Mouse (Mus musculus) lung, embryonic 15.5 days (tissue): ENCODE results near the gene Gm16503. TPM values are rescaled to one million over a fixed set of nuclear protein-coding genes. Genes with fewer than 3 reads are reported as not detected.
A peak's percentile ranks its signal among the peaks of the same experiment; 100 is the strongest.
"Not testable (repeated sequence)": the region's sequence is repeated elsewhere in the genome, so short reads cannot be mapped to it uniquely, and the experiment has no call there.

ENCODE experiments used
- ATAC-seq: fragments of 200-750 bp; cut with Nextera tagmentation; 2 replicates; pipeline ENCODE4 v1.8.0; 2017; ENCODE audit warnings: moderate number of reproducible peaks, borderline replicate concordance; ENCODE audit not compliant: low FRiP score, low TSS enrichment; ENCODE audit errors: extremely low read depth
- H3K27ac ChIP-seq: fragments of 300-500 bp; sonication (generic); 2 replicates; pipeline ENCODE4 v1.5.1; 2015; ENCODE audit warnings: moderate library complexity, mild to moderate bottlenecking, inconsistent platforms
- H3K27me3 ChIP-seq: fragments of 300-500 bp; sonication (generic); 2 replicates; pipeline ENCODE4 v1.6.1; 2015; ENCODE audit warnings: inconsistent platforms
- H3K36me3 ChIP-seq: fragments of 300-500 bp; sonication (generic); 2 replicates; pipeline ENCODE4 v1.6.1; 2015; ENCODE audit warnings: inconsistent platforms
- H3K4me1 ChIP-seq: fragments of 300-500 bp; sonication (generic); 2 replicates; pipeline ENCODE4 v1.6.1; 2015; ENCODE audit warnings: inconsistent platforms
- H3K4me2 ChIP-seq: fragments of 300-500 bp; sonication (generic); 2 replicates; pipeline ENCODE4 v1.6.1; 2015; ENCODE audit warnings: inconsistent platforms, mild to moderate bottlenecking, moderate library complexity
- H3K4me3 ChIP-seq: fragments of 300-500 bp; sonication (generic); 2 replicates; pipeline ENCODE4 v1.5.1; 2015; ENCODE audit warnings: mild to moderate bottlenecking, inconsistent platforms
- H3K9ac ChIP-seq: fragments of 300-500 bp; sonication (generic); 2 replicates; pipeline ENCODE4 v1.6.1; 2015; ENCODE audit warnings: inconsistent platforms
- H3K9me3 ChIP-seq: fragments of 300-500 bp; sonication (generic); 2 replicates; pipeline ENCODE4 v1.6.1; 2016; ENCODE audit warnings: inconsistent platforms
- WGBS: fragments of 180-500 bp; shearing (Covaris S2); methylation state at CpG from one replicate; pipeline ENCODE4 v1.1.7; 2015; 5-methylcytosine and 5-hydroxymethylcytosine counted together
- polyA plus RNA-seq: library from polyadenylated mRNA; unstranded; fragments of >200 nt; fragmentation: Nextera tagmentation; extraction: Ambion mirVana; gene quantifications from 2 replicates; pipeline ENCODE4 v1.2.1, GENCODE M21; 2015

Gm16503 gene
- 0.21 and 0.22 TPM in 2 replicates for polyA plus RNA-seq

DNA sequence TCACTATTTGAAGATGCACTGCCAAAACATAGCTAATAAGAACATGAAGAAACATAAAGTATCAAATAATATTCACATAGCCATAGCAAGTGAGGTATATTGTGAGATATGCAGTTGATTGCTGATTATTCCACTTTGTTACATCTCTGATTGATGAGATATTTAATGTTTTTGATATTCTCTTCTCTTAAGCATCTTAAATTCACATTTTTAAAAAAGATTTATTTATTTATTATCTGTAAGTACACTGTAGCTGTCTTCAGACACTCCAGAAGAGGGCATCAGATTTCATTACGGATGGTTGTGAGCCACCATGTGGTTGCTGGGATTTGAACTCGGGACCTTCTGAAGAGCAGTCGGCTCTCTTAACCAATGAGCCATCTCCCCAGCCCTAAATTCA lies at the start of gene Gm16503:
Gm16503 (plus strand) TSS at position 301 of the 400 bp plus-strand sequence.
- peaks cover 31% of the 10 kb centered on the region for H3K9me3 ChIP-seq
- not testable (repeated sequence) for H3K4me3 ChIP-seq, H3K9ac ChIP-seq, H3K27ac ChIP-seq, H3K27me3 ChIP-seq, H3K4me1 ChIP-seq, H3K36me3 ChIP-seq, ATAC-seq, H3K4me2 ChIP-seq
- WGBS, result 80% methylated on average over 3 of the region's 3 CpGs

DNA sequence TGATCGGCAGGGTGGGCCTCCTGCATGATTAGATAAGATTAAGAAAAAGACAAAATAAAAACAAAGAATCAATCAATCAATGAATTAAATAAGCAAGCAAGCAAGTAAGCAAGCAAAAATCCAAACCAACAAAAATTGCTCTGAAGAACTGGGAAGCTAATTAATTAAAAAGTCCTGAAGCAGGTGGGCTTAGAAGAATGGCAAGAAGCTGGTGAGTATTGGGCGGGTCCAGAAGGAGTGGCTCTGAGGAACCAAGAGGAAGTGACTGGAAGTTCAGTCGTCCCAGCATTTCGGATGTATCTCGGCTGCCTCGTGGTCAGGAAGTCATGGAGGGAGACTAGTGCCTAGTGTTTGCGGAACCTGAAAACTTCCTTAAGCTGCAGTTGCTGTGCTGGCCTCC lies 47.9 kb upstream of the Gm16503 start, which contains the start of gene Zfp982:
Zfp982 (plus strand) TSS at position 301 of the 400 bp plus-strand sequence.
- not testable (repeated sequence) for H3K4me2 ChIP-seq, H3K27me3 ChIP-seq, H3K36me3 ChIP-seq, H3K9ac ChIP-seq, H3K4me3 ChIP-seq, H3K4me1 ChIP-seq, ATAC-seq, H3K27ac ChIP-seq
- peaks cover 42% of the 10 kb centered on the region; the same call in 1 of the 2 replicates for H3K9me3 ChIP-seq
- WGBS, result 82% methylated on average over 7 of the region's 7 CpGs

DNA sequence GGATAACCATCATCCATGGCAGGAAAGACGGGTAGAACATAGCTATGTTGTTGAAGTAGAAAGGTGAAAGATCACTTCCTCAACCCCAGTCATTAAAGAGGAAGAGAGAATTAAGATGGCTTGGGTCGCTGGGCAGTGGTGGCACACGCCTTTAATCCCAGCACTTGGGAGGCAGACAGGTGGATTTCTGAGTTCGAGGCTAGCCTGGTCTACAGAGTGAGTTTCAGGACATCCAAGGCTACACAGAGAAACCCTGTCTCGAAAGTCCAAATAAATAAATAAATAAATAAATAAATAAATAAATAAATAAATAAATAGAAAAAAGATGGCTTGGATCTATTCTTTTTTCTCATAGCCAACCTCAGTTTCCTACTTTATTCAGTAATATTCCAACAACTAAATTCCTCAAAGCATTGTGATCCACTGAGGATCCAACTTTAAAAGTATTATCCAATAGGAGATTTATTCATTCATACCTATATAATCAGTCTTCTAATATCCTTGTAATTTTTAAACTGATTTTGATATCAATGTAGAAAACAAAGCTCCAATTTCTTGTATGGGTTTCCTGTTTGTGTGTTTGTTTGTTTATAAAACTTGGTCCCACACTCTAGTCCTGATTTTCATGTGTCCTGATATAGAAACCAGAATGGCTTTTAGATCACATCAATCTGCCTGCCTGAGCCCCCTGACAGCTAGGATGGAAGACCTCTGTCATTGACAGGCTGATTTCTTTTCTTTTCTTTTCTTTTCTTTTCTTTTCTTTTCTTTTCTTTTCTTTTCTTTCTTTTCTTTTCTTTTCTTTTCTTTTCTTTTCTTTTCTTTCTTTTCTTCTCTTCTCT lies 41.0 kb upstream of the Gm16503 start:
- H3K9me3 ChIP-seq, ATAC-seq, H3K9ac ChIP-seq, H3K36me3 ChIP-seq, H3K27me3 ChIP-seq, H3K4me2 ChIP-seq, H3K27ac ChIP-seq, H3K4me1 ChIP-seq, H3K4me3 ChIP-seq: not testable (repeated sequence)
- 84% methylated on average over 5 of the region's 5 CpGs for WGBS

DNA sequence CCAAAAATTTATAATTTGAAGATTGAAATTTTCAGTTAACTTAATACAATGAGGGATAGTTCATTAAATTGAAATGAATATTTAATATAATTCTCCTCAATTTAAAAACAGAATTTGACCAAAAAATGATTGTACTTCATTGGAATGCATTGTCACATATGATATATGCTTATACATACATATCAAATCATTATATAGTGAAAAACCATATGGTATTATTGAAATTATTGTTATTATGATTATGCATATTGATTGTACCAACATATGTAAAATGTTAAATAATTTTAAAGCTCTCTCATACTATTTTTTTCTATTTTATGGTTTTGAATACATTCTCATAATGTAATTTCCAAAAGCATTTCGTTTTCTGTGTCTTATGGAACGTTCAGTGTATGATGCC lies 30.8 kb upstream of the Gm16503 start:
- no peaks in the 10 kb centered on the region for H3K36me3 ChIP-seq
- H3K4me2 ChIP-seq, result no peak overlapping the region
- H3K4me3 ChIP-seq, result no peak overlapping the region
- no peaks in the 10 kb centered on the region for H3K4me1 ChIP-seq
- WGBS, result 72% methylated on average over 2 of the region's 2 CpGs
- no peak overlapping the region for H3K27ac ChIP-seq
- ATAC-seq, result no peak
- H3K9me3 ChIP-seq, result peaks cover 12% of the 10 kb centered on the region
- no peaks in the 10 kb centered on the region for H3K27me3 ChIP-seq
- H3K9ac ChIP-seq, result no peak overlapping the region

DNA sequence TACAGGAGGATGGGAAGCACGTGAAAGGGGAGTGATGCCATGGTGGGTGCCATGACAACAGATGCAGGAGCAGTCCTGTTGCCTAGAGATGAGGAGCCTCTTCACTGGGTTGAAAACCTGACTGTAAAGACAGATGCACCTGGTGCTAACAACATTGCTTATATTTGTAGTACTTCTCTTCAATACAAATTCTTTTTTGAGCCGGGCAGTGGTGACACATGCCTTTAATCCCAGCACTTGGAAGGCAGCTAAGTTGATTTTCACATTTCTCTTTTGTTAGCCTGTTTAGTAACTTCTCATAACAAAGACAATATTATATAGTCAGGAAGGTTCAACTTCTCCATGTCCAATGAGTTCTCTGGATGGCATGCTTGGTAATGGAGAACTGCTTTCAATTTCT lies 21.0 kb upstream of the Gm16503 start:
- H3K27me3 ChIP-seq, result no peaks in the 10 kb centered on the region
- H3K4me2 ChIP-seq, result no peak overlapping the region
- no peak overlapping the region for H3K4me3 ChIP-seq
- no peaks in the 10 kb centered on the region for H3K36me3 ChIP-seq
- H3K9me3 ChIP-seq, result peaks cover 48% of the 10 kb centered on the region
- WGBS, result 66% methylated on average over 2 of the region's 2 CpGs
- H3K9ac ChIP-seq, result no peak overlapping the region
- no peaks in the 10 kb centered on the region for H3K4me1 ChIP-seq
- no peak overlapping the region for H3K27ac ChIP-seq
- 0 out of 2 replicates have a peak, but pooled peaks have one; percentile 19 for ATAC-seq

DNA sequence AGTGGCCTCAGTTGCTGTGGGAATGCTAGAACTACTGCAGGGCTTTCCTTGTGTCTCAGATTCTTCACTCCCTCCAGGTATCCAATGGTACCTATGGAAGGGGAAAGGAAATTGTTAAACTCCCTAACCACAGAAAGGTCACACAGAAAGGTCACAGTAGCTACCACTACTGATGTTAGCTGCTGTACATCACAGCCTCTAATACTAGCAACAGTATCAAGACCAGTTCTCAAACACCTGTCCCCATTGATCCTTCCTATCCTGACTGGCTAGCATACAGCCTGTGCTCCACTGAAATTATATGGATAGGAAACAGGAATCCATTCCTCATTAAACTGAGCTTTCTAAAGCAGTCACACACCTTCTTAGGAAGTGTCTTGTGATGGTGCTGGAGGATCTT lies 19.9 kb upstream of the Gm16503 start:
- no peak overlapping the region for H3K4me2 ChIP-seq
- H3K27me3 ChIP-seq, result no peaks in the 10 kb centered on the region
- no peak overlapping the region for H3K27ac ChIP-seq
- H3K36me3 ChIP-seq, result no peaks in the 10 kb centered on the region
- peaks cover 54% of the 10 kb centered on the region for H3K9me3 ChIP-seq
- ATAC-seq, result no peak
- H3K9ac ChIP-seq, result no peak overlapping the region
- H3K4me3 ChIP-seq, result no peak overlapping the region
- H3K4me1 ChIP-seq, result no peaks in the 10 kb centered on the region

DNA sequence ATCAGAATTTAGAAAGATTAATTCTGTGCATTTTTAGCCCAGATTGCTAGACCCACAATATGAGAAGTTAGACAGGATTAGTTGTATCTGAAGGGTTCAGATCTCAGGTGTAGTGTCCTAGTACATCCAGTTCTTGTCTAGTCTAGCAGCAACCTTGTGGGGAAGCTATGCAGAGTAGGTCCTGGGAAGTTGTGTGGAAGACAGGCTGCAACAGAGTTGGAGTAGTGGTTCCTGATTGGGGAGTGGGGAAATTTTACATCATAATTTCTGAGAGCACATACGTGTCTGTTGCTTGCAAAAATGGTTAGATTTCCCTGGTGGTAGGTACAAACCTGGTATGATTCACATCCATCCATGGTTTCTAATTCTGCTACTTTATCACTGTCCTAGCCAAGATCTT lies 14.9 kb upstream of the Gm16503 start:
- Histone ChIP-seq H3K9me3 (peaks cover 46% of the 10 kb centered on the region), H3K9ac (no peak overlapping the region), H3K27me3 (no peaks in the 10 kb centered on the region), H3K36me3 (no peaks in the 10 kb centered on the region), H3K27ac (no peak overlapping the region), H3K4me2 (no peak overlapping the region), H3K4me1 (no peaks in the 10 kb centered on the region), H3K4me3 (no peak overlapping the region)
- ATAC-seq, result no peak
- WGBS, result 73% methylated on average over 1 of the region's 1 CpGs

DNA sequence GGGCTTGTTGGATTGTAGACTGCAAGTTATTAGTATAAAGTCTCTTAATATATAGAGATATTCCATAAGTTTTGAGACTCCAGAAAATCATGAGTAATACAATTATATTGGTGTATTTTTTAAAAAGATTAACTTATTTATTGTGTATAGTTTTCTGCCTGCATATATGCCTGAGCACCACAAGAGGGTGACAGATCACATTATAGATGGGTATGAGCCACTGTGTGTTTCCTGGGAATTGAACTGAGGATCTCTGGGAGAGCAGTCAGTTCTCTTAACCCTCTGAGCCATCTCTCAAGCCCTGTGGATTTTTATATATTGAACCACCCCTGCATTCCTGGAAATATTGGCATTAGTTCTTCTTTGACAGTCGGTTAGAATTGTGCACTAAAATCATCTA lies 9.7 kb upstream of the Gm16503 start:
- Histone ChIP-seq H3K4me2 (no peak overlapping the region), H3K9me3 (peaks cover 34% of the 10 kb centered on the region), H3K4me3 (no peak overlapping the region), H3K36me3 (no peaks in the 10 kb centered on the region), H3K27ac (no peak overlapping the region), H3K9ac (no peak overlapping the region), H3K27me3 (no peaks in the 10 kb centered on the region), H3K4me1 (no peaks in the 10 kb centered on the region)
- no peak for ATAC-seq
- WGBS, result 76% methylated on average over 1 of the region's 1 CpGs

DNA sequence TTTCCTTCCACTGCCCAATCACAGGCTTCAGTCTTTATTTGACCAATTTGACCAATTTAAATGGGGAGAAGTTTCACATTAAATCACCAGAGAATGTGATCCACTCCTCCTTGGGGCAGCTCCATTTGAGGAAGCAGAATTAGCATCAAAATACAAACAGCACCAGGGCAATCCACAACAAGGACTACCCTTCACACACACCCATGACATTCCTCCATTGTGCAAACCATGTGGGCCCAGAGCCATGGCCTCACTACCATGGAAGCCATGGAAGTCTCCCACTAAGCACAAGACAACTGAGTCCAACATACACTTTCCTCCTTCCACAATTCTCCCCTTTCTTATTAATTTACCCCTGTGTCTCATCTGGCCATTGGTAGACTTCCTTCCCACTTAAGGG lies 4.1 kb upstream of the Gm16503 start:
- ATAC-seq, H3K36me3 ChIP-seq, H3K4me2 ChIP-seq, H3K27me3 ChIP-seq, H3K9ac ChIP-seq, H3K27ac ChIP-seq, H3K4me1 ChIP-seq, H3K4me3 ChIP-seq: not testable (repeated sequence)
- peaks cover 40% of the 10 kb centered on the region for H3K9me3 ChIP-seq

DNA sequence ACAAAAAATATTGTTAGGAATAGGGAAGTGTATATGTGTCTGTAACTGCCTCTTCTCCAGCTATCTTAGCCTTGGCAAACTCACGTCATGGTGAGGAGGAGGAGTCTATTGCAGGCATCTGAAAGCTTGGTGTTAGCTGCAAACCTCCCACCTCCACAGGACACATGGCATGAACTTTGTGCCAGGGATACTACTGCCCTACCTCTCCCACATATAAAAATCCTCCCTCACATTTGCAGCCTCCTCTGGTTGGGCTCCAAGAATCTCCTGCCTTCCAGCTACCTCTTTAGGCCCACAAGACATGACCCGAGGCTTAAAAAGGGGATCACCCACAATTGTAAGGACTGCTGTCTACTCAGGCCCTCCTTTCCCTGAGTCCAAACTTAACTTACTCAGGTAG lies 2.3 kb upstream of the Gm16503 start:
- 84% methylated on average over 2 of the region's 2 CpGs for WGBS
- no peaks in the 10 kb centered on the region for H3K4me1 ChIP-seq
- H3K36me3 ChIP-seq, result no peaks in the 10 kb centered on the region
- H3K27ac ChIP-seq, result no peak overlapping the region
- H3K9me3 ChIP-seq, result peaks cover 36% of the 10 kb centered on the region
- no peak overlapping the region for H3K4me3 ChIP-seq
- H3K27me3 ChIP-seq, result no peaks in the 10 kb centered on the region
- no peak for ATAC-seq
- no peak overlapping the region for H3K9ac ChIP-seq
- no peak overlapping the region for H3K4me2 ChIP-seq

DNA sequence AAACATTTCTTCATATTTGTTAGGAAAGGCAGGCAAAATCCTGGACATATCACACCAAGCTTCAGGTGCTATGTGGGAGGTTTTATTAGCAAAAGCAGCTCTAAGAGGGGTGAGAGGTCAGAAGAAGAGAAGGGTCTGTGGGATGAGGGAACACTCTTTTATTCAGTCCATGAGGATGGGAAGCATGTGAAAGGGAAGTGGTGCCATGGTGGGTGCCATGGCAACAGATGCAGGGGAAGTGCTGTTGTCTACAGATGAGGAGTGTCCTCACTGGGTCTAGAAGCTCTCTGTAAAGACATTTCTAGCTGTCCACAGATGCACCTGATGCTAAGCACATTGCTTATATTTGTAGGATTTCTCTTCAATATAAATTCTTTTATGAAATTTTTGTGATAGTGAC lies 1.1 kb downstream of the Gm16503 start:
- Histone ChIP-seq H3K27me3 (no peaks in the 10 kb centered on the region), H3K36me3 (no peaks in the 10 kb centered on the region), H3K9me3 (peaks cover 30% of the 10 kb centered on the region), H3K27ac (no peak overlapping the region), H3K4me3 (no peak overlapping the region), H3K9ac (no peak overlapping the region), H3K4me2 (no peak overlapping the region), H3K4me1 (no peaks in the 10 kb centered on the region)
- no peak for ATAC-seq

DNA sequence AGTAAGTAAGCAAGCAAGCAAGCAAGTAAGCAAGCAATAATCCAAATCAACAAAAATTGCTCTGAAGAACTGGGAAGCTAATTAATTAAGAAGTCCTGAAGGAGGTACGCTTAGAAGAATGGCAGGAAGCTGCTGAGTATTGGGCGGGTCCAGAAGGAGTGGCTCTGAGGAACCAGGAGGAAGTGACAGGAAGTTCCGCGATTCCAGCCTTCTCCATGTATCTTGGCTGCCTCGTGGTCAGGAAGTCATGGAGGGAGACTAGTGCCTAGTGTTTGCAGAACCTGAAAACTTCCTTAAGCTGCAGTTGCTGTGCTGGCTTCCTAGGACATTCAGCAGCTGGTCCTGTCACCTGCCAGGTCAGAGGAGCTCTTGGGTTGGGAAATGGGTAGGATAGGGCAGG lies 13.1 kb downstream of the Gm16503 start, which contains the start of gene Zfp985:
Zfp985 (plus strand) TSS at position 207 of the 400 bp plus-strand sequence.
- not testable (repeated sequence) for H3K9me3 ChIP-seq, H3K27me3 ChIP-seq, H3K36me3 ChIP-seq, ATAC-seq, H3K4me3 ChIP-seq, H3K4me2 ChIP-seq, H3K9ac ChIP-seq, H3K27ac ChIP-seq, H3K4me1 ChIP-seq
- 63% methylated on average over 5 of the region's 5 CpGs for WGBS
